Mouse (Mus musculus): ENCODE data around the gene Polr2f. TPM values are rescaled to one million over a fixed set of nuclear protein-coding genes. Genes with fewer than 3 reads are reported as not detected.

Gene Polr2f
- polyA plus RNA-seq, 1 experiment from 2014 or later = 328 TPM

- Histone ChIP-seq H3K27ac (no peak overlapping the region), H3K9ac (no peak overlapping the region), H3K9me3 (no peaks in the 10 kb centered on the region), H3K4me1 (replicated peaks) (peaks cover 8% of the 10 kb centered on the region; the same call in 1 of the 2 replicates), H3K36me3 (no peaks in the 10 kb centered on the region), H3K4me3 (replicated peaks) (no peak overlapping the region), H3K4me2 (replicated peaks) (no peak overlapping the region), H3K27me3 (replicated peaks) (no peaks in the 10 kb centered on the region)
- no peak for ATAC-seq
- WGBS = 60% methylated on average over 10 of the region's 10 CpGs
Observed at GRCm38 (mm10) chr15:79139640-79140039, 1.2 kb upstream of the Polr2f start.

GRCm38 (mm10) chr15:79141566-79141917 lies 733 bp downstream of the Polr2f start:
- ATAC-seq = peak; percentile 45
- peak overlapping the region; percentile 90 for H3K4me3 ChIP-seq (replicated peaks)
- peak overlapping the region; percentile 85 for H3K4me2 ChIP-seq (replicated peaks)
- H3K9ac ChIP-seq = peak overlapping the region; percentile 89
- H3K36me3 ChIP-seq = peaks cover 10% of the 10 kb centered on the region
- H3K27me3 ChIP-seq (replicated peaks) = no peaks in the 10 kb centered on the region
- H3K4me1 ChIP-seq (replicated peaks) = peaks cover 8% of the 10 kb centered on the region; the same call in 1 of the 2 replicates
- under 1% methylated on average over 7 of the region's 7 CpGs for WGBS
- no peaks in the 10 kb centered on the region for H3K9me3 ChIP-seq
- peak overlapping the region; percentile 48 for H3K27ac ChIP-seq

- H3K4me2 ChIP-seq (replicated peaks) = no peak overlapping the region
- no peak overlapping the region for H3K9ac ChIP-seq
- no peak for ATAC-seq
- peaks cover 8% of the 10 kb centered on the region; the same call in 1 of the 2 replicates for H3K4me1 ChIP-seq (replicated peaks)
- peaks cover 22% of the 10 kb centered on the region for H3K36me3 ChIP-seq
- no peak overlapping the region for H3K4me3 ChIP-seq (replicated peaks)
- WGBS = 85% methylated on average over 12 of the region's 12 CpGs
- no peaks in the 10 kb centered on the region for H3K27me3 ChIP-seq (replicated peaks)
- H3K9me3 ChIP-seq = no peaks in the 10 kb centered on the region
- H3K27ac ChIP-seq = no peak overlapping the region
Observed at GRCm38 (mm10) chr15:79143316-79143715, 2.5 kb downstream of the Polr2f start.

GRCm38 (mm10) chr15:79144021-79144420 lies 3.2 kb downstream of the Polr2f start:
- H3K27me3 ChIP-seq (replicated peaks) = no peaks in the 10 kb centered on the region
- WGBS = 44% methylated on average over 8 of the region's 8 CpGs
- H3K36me3 ChIP-seq = peaks cover 26% of the 10 kb centered on the region
- H3K9me3 ChIP-seq = no peaks in the 10 kb centered on the region
- H3K27ac ChIP-seq = no peak overlapping the region
- H3K4me1 ChIP-seq (replicated peaks) = peaks cover 8% of the 10 kb centered on the region; the same call in 1 of the 2 replicates
- no peak overlapping the region for H3K4me2 ChIP-seq (replicated peaks)
- H3K4me3 ChIP-seq (replicated peaks) = no peak overlapping the region
- H3K9ac ChIP-seq = no peak overlapping the region
- no peak for ATAC-seq

- WGBS = 84% methylated on average over 7 of the region's 7 CpGs
- H3K36me3 ChIP-seq = peaks cover 36% of the 10 kb centered on the region
- no peaks in the 10 kb centered on the region for H3K9me3 ChIP-seq
- H3K9ac ChIP-seq = no peak overlapping the region
- peaks cover 8% of the 10 kb centered on the region; the same call in 1 of the 2 replicates for H3K4me1 ChIP-seq (replicated peaks)
- H3K4me3 ChIP-seq (replicated peaks) = no peak overlapping the region
- H3K4me2 ChIP-seq (replicated peaks) = no peak overlapping the region
- no peaks in the 10 kb centered on the region for H3K27me3 ChIP-seq (replicated peaks)
- H3K27ac ChIP-seq = no peak overlapping the region
- ATAC-seq = no peak
Observed at GRCm38 (mm10) chr15:79145522-79145921, 4.7 kb downstream of the Polr2f start.

GRCm38 (mm10) chr15:79148533-79148932 lies 7.7 kb downstream of the Polr2f start:
- Histone ChIP-seq H3K9me3 (no peaks in the 10 kb centered on the region), H3K9ac (no peak overlapping the region), H3K36me3 (peaks cover 41% of the 10 kb centered on the region), H3K4me2 (replicated peaks) (no peak overlapping the region), H3K4me3 (replicated peaks) (no peak overlapping the region), H3K27me3 (replicated peaks) (no peaks in the 10 kb centered on the region), H3K4me1 (replicated peaks) (0 out of 2 replicates have a peak, but pooled peaks cover under 1% of the 10 kb centered on the region), H3K27ac (no peak overlapping the region)
- peak; percentile 56 for ATAC-seq
- WGBS = 47% methylated on average over 7 of the region's 7 CpGs

- Histone ChIP-seq H3K27me3 (replicated peaks) (no peaks in the 10 kb centered on the region; the same call in 1 of the 2 replicates), H3K4me3 (replicated peaks) (no peak overlapping the region), H3K4me2 (replicated peaks) (no peak overlapping the region), H3K9me3 (no peaks in the 10 kb centered on the region), H3K9ac (no peak overlapping the region), H3K4me1 (replicated peaks) (no peaks in the 10 kb centered on the region), H3K36me3 (peaks cover 30% of the 10 kb centered on the region), H3K27ac (peak overlapping the region; percentile 58)
- ATAC-seq = no peak
- WGBS = 83% methylated on average over 8 of the region's 8 CpGs
Observed at GRCm38 (mm10) chr15:79151881-79152280, 11.1 kb downstream of the Polr2f start.

- WGBS = 60% methylated on average over 6 of the region's 6 CpGs
- H3K4me3 ChIP-seq (replicated peaks) = no peak overlapping the region
- H3K27me3 ChIP-seq (replicated peaks) = peaks cover 3% of the 10 kb centered on the region; the same call in 1 of the 2 replicates
- H3K36me3 ChIP-seq = peaks cover 21% of the 10 kb centered on the region
- no peaks in the 10 kb centered on the region for H3K9me3 ChIP-seq
- H3K27ac ChIP-seq = peak overlapping the region; percentile 58; the same call in 1 of the 2 replicates
- no peak overlapping the region for H3K4me2 ChIP-seq (replicated peaks)
- H3K4me1 ChIP-seq (replicated peaks) = no peaks in the 10 kb centered on the region
- no peak overlapping the region for H3K9ac ChIP-seq
- no peak for ATAC-seq
Observed at GRCm38 (mm10) chr15:79152709-79153108, 11.9 kb downstream of the Polr2f start.

GRCm38 (mm10) chr15:79155572-79155971 lies 14.8 kb downstream of the Polr2f start:
- Histone ChIP-seq H3K27ac (no peak overlapping the region), H3K4me1 (replicated peaks) (no peaks in the 10 kb centered on the region), H3K36me3 (peaks cover 4% of the 10 kb centered on the region), H3K9ac (0 out of 2 replicates have a peak overlapping the region, but pooled peaks have one; percentile 17), H3K4me3 (replicated peaks) (no peak overlapping the region), H3K9me3 (no peaks in the 10 kb centered on the region), H3K4me2 (replicated peaks) (no peak overlapping the region), H3K27me3 (replicated peaks) (peaks cover 19% of the 10 kb centered on the region)
- ATAC-seq = no peak
- 39% methylated on average over 3 of the region's 3 CpGs for WGBS

GRCm38 (mm10) chr15:79162301-79162700 lies 21.5 kb downstream of the Polr2f start:
- no peak overlapping the region; the same call in 1 of the 2 replicates for H3K4me3 ChIP-seq (replicated peaks)
- 63% methylated on average over 7 of the region's 7 CpGs for WGBS
- no peaks in the 10 kb centered on the region for H3K9me3 ChIP-seq
- H3K36me3 ChIP-seq = no peaks in the 10 kb centered on the region
- H3K4me1 ChIP-seq (replicated peaks) = 0 out of 2 replicates have a peak, but pooled peaks cover 8% of the 10 kb centered on the region
- peaks cover 83% of the 10 kb centered on the region for H3K27me3 ChIP-seq (replicated peaks)
- H3K9ac ChIP-seq = no peak overlapping the region
- no peak overlapping the region for H3K27ac ChIP-seq
- ATAC-seq = no peak
- H3K4me2 ChIP-seq (replicated peaks) = no peak overlapping the region

GRCm38 (mm10) chr15:79162822-79163221 lies 22.0 kb downstream of the Polr2f start:
- Histone ChIP-seq H3K9ac (no peak overlapping the region), H3K4me1 (replicated peaks) (0 out of 2 replicates have a peak, but pooled peaks cover 8% of the 10 kb centered on the region), H3K9me3 (no peaks in the 10 kb centered on the region), H3K36me3 (no peaks in the 10 kb centered on the region), H3K4me3 (replicated peaks) (peak overlapping the region; percentile 22), H3K27me3 (replicated peaks) (peaks cover 82% of the 10 kb centered on the region), H3K4me2 (replicated peaks) (no peak overlapping the region), H3K27ac (no peak overlapping the region)
- no peak for ATAC-seq
- WGBS = 32% methylated on average over 14 of the region's 14 CpGs

GRCm38 (mm10) chr15:79164251-79164650 lies 23.4 kb downstream of the Polr2f start:
- H3K4me3 ChIP-seq (replicated peaks) = 0 out of 2 replicates have a peak overlapping the region, but pooled peaks have one; percentile 15
- ATAC-seq = peak; percentile 21; the same call in 1 of the 2 replicates
- H3K27ac ChIP-seq = no peak overlapping the region
- no peaks in the 10 kb centered on the region for H3K9me3 ChIP-seq
- 6% methylated on average over 15 of the region's 15 CpGs for WGBS
- H3K9ac ChIP-seq = no peak overlapping the region
- H3K27me3 ChIP-seq (replicated peaks) = peaks cover 74% of the 10 kb centered on the region
- 0 out of 2 replicates have a peak, but pooled peaks cover 8% of the 10 kb centered on the region for H3K4me1 ChIP-seq (replicated peaks)
- no peaks in the 10 kb centered on the region for H3K36me3 ChIP-seq
- no peak overlapping the region for H3K4me2 ChIP-seq (replicated peaks)

- H3K27ac ChIP-seq = peak within 1 kb of the TSS; percentile 13; the same call in 1 of the 2 replicates
- H3K4me3 ChIP-seq (replicated peaks) = 0 out of 2 replicates have a peak within 1 kb of the TSS, but pooled peaks have one; percentile 15
- 0 out of 2 replicates have a peak within 1 kb of the TSS, but pooled peaks have one; percentile 9 for H3K4me2 ChIP-seq (replicated peaks)
- ATAC-seq = no peak
- H3K9ac ChIP-seq = no peak within 1 kb of the TSS
- H3K9me3 ChIP-seq = no peaks in the 10 kb centered on the region
- 42% methylated on average over 5 of the region's 5 CpGs for WGBS
- H3K27me3 ChIP-seq (replicated peaks) = peaks cover 67% of the 10 kb centered on the region
- H3K4me1 ChIP-seq (replicated peaks) = 0 out of 2 replicates have a peak, but pooled peaks cover 8% of the 10 kb centered on the region
- H3K36me3 ChIP-seq = no peaks in the 10 kb centered on the region
Observed at GRCm38 (mm10) chr15:79165140-79165539, 24.3 kb downstream of the Polr2f start, which contains the start of gene Sox10. Sox10 (minus strand) TSS chr15:79165240.
